Mouse (Mus musculus) brain, embryonic 14.5 days (tissue): ENCODE measurements at regions not wholly inside any gene's neighbourhood (a gene's known extent, or its start where the extent isn't known, plus 50 kb on each side); places are given as distances from the start of the nearest gene placed in this dataset.

Experiments used
- CTCF ChIP-seq: fragments of 200-500 bp; IDR thresholded peaks from 2 replicates; pipeline ENCODE4 v1.5.1; 2012; ENCODE audit warnings: inconsistent platforms, mild to moderate bottlenecking, moderate library complexity, borderline replicate concordance; ENCODE audit not compliant: insufficient read depth, insufficient read length; ENCODE audit errors: extremely low read depth
- POLR2A ChIP-seq: fragments of 200-500 bp; IDR thresholded peaks from 2 replicates; pipeline ENCODE4 v1.6.1; 2012; ENCODE audit warnings: mild to moderate bottlenecking, inconsistent platforms, borderline replicate concordance; ENCODE audit not compliant: poor library complexity, insufficient read depth, insufficient read length, severe bottlenecking; ENCODE audit errors: extremely low read depth

DNA sequence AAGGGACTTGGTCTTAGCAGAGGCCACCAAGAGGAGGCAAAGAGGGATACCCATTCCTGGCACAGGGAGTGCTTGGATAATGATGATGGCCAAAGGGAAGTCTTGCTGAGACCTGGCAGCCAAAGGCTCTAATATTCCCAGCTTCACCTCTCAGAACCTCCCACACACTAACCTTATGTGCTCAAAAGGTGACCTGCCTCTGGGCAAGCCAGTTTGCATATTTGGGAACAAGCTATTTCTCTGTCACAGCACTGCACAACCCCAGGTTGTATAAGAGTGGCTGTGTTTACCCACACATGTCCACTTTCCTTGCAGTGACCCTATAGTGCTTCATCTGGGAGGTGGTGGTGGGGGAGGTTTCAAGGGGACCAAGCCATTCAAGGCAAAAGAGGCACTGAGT, 76.9 kb upstream of the Plekhg1 start:
- no peak for TF ChIP-seq CTCF
- TF ChIP-seq POLR2A, result no peak
